Mouse (Mus musculus) urinary bladder, adult 18-20 months (tissue): ENCODE results near the gene Gas1.

Experiments
- DNase-seq, 2 experiments: peaks; one replicate each; pipeline ENCODE4 v3.0.0; 2022; ENCODE audit warnings: low spot score in 2 of 2, mixed read lengths in 2 of 2

Gas1 gene

GRCm38 (mm10) chr13:60173186-60173585, 4.0 kb downstream of the Gas1 start:
- no peak for DNase-seq

- DNase-seq = no peak
These were observed 4.7 kb downstream of the Gas1 start for GRCm38 (mm10) chr13:60172366-60173017.

- DNase-seq = no peak
These were observed 5.4 kb downstream of the Gas1 start for GRCm38 (mm10) chr13:60171781-60172180.

- no peak for DNase-seq
These were observed 6.1 kb downstream of the Gas1 start for GRCm38 (mm10) chr13:60170898-60171715.

- no peak for DNase-seq
These were observed 8.1 kb downstream of the Gas1 start for GRCm38 (mm10) chr13:60169026-60169425.

GRCm38 (mm10) chr13:60156294-60157126, 20.7 kb downstream of the Gas1 start:
- no peak for DNase-seq

GRCm38 (mm10) chr13:60154170-60154569, 23.0 kb downstream of the Gas1 start:
- no peak for DNase-seq

- no peak for DNase-seq
These were observed 28.9 kb downstream of the Gas1 start for GRCm38 (mm10) chr13:60148235-60148634.

- no peak for DNase-seq
These were observed 29.3 kb downstream of the Gas1 start for GRCm38 (mm10) chr13:60147857-60148181.

- no peak for DNase-seq
These were observed 29.9 kb downstream of the Gas1 start for GRCm38 (mm10) chr13:60146994-60147856.

- DNase-seq = no peak
These were observed 30.9 kb downstream of the Gas1 start for GRCm38 (mm10) chr13:60146231-60146630.

- DNase-seq = no peak
These were observed 40.2 kb downstream of the Gas1 start for GRCm38 (mm10) chr13:60136962-60137361.

- DNase-seq = no peak
These were observed 42.7 kb downstream of the Gas1 start for GRCm38 (mm10) chr13:60134439-60134799.

GRCm38 (mm10) chr13:60133716-60134438, 43.3 kb downstream of the Gas1 start:
- DNase-seq = no peak

GRCm38 (mm10) chr13:60131771-60132170, 45.4 kb downstream of the Gas1 start:
- DNase-seq = no peak

- DNase-seq = no peak
These were observed 47.6 kb downstream of the Gas1 start for GRCm38 (mm10) chr13:60129541-60129940.

GRCm38 (mm10) chr13:60126338-60126737, 50.8 kb downstream of the Gas1 start:
- DNase-seq = no peak

- no peak for DNase-seq
These were observed 51.5 kb downstream of the Gas1 start for GRCm38 (mm10) chr13:60125501-60126305.

- no peak for DNase-seq
These were observed 52.1 kb downstream of the Gas1 start for GRCm38 (mm10) chr13:60125020-60125419.

- no peak for DNase-seq
These were observed 52.7 kb downstream of the Gas1 start for GRCm38 (mm10) chr13:60124456-60124855.
